Mouse (Mus musculus) hindlimb bud, embryonic 11.5 days (tissue): Measurements from ENCODE around the gene Mrps33.

ENCODE experiments used
- DNase-seq: peaks from one replicate; pipeline ENCODE4 v3.0.0-alpha.2; 2012; ENCODE audit warnings: low read depth, low spot score; ENCODE audit errors: extremely low spot score

Gene Mrps33

DNA sequence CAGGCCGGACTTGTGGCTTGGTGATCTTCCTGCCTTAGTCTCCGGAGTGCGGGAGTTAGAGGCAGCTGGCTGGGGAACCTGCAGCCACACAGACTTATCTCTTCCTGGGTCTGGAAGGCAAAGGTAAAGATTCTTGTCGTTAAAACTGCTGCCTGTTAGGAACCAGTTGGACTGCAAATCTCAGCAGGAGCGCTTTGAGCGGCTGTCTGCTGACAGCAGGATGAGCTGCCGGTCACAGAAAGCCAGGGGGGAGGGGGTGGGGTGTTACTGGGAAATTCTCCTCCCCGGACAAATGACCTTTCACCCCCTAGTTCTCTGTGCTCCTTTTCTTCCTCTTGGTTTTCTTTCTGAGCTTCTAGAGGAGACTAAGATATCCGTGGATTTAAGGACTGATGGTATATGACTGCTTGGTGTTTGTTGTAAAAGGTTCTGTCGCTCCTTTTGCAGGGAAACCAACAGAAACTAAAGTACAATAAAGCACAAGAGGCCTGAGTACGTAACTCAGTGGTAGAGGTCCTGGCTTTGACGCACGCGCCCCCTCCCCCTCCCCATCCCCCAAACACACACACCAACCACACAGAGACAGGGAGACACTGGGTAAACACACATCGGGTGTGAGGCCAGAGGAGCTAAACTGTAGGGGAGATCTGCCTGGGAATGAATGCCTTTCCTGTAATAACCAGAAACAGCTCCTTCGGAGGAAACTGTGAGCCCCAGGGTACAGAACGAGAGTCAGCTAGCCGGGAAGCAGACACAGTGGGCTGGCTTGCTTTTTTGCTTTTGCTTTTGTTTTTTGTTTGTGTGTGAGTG, 29.7 kb downstream of the Mrps33 start:
- DNase-seq = peak; percentile 14

DNA sequence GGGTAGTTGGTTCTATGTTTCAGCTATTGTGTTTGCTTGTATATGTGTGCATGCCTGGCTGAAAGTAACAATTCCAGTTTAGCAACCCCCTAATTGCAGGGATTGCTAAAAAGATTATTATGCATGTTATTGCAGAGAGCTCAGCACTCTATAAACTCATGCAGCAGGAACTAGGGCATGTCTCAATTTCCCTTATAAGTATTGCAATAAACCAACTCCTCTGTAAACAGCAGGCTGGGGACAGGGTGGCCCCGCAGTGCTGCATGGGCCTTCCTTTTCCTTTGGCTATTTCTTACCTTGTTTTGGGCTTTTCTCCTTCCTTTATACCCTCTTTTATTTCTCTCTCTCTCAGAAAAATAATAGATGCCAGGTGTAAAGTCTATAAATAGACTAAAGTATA, 32.3 kb downstream of the Mrps33 start:
- no peak for DNase-seq

DNA sequence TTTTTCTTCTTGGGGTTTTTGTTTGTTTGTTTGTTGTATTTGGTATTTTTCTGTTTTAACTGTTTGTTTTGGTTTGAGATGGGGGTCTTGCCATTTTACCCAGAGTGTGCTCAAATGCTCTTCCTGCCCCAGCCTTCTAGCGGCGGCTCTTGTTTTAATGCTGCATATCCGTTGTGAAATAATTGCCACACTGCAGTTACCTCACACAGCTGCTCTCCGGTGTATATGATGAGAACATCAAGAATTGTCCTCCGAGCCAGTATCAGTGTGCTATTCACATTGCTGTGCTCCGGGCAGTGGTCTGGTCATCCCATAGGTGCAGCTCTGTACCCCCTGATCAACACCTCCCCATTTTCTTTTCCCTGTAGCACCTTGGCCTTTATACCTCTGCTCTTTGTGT, 34.5 kb downstream of the Mrps33 start:
- no peak for DNase-seq

DNA sequence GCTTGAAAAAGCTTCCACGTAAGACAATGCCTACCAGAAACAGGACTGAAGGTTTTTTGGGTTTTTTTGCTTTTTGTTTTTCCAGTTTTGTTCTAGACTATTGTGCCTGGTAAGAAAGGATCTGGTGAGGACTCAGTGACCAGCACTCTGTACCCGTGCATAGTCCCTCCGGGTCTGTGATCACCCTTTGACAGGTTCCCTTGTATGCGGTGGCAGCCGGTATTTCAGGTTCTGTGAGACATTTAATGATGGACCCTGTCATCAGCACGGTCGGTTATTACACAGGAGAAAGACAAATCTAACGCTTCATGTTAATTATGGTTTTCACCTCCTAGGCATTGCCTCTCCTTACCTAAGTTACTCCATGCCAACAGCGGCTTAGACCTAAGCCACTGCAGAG, 35.8 kb downstream of the Mrps33 start:
- DNase-seq = no peak

DNA sequence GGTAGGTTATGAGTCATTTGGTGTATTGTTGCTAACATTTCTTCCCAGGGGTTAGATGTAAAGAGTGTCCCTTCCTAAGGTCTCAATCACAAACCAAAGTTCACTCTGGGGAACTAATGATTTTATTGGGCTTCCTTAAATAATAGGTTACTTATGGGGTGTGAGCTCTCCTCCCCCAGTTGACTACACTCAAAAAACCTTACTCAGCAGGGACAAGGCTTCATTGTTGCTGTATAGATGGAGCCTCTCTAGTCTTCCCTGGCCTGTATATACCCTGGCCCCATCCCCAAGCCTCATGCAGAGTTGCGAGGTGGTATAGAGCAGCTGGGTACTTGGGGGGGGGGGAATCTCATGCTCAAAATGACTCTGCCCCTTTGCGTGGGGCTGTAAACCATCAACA, 53.6 kb downstream of the Mrps33 start:
- no peak for DNase-seq
